Mouse (Mus musculus) intestine, postnatal 0 days (tissue): ENCODE data around the gene Ahnak. TPM values are rescaled to one million over a fixed set of nuclear protein-coding genes. Genes with fewer than 3 reads are reported as not detected.

ENCODE experiments used
- ATAC-seq: fragments of 200-750 bp; cut with Nextera tagmentation; 2 replicates; pipeline ENCODE4 v1.8.0; 2017; ENCODE audit warnings: mild to moderate bottlenecking, moderate TSS enrichment, moderate library complexity
- H3K27ac ChIP-seq: fragments of 300-500 bp; sonication (generic); 2 replicates; pipeline ENCODE4 v1.5.1; 2014; ENCODE audit warnings: mild to moderate bottlenecking, low read depth, low read length, moderate library complexity
- H3K27me3 ChIP-seq: fragments of 300-500 bp; sonication (generic); replicated peaks from 2 replicates; pipeline ENCODE4 v1.6.1; 2014; ENCODE audit warnings: low read length, mixed read lengths; ENCODE audit not compliant: control insufficient read depth, insufficient read depth
- H3K36me3 ChIP-seq: fragments of 300-500 bp; sonication (generic); 2 replicates; pipeline ENCODE4 v1.6.1; 2014; ENCODE audit warnings: mild to moderate bottlenecking, moderate library complexity; ENCODE audit not compliant: control insufficient read depth, insufficient read depth
- H3K4me1 ChIP-seq: fragments of 300-500 bp; sonication (generic); replicated peaks from 2 replicates; pipeline ENCODE4 v1.6.1; 2014; ENCODE audit warnings: antibody characterized with exemption, low read length, mixed read lengths; ENCODE audit not compliant: control insufficient read depth, insufficient read depth
- H3K4me2 ChIP-seq: fragments of 300-500 bp; sonication (generic); replicated peaks from 2 replicates; pipeline ENCODE4 v1.6.1; 2014; ENCODE audit warnings: low read depth, mild to moderate bottlenecking, moderate library complexity
- H3K4me3 ChIP-seq: fragments of 300-500 bp; sonication (generic); 2 replicates; pipeline ENCODE4 v1.5.1; 2014; ENCODE audit warnings: low read depth, low read length
- H3K9ac ChIP-seq: fragments of 300-500 bp; sonication (generic); 2 replicates; pipeline ENCODE4 v1.6.1; 2014; ENCODE audit warnings: mild to moderate bottlenecking, low read depth, low read length
- H3K9me3 ChIP-seq: fragments of 300-500 bp; sonication (generic); 2 replicates; pipeline ENCODE4 v1.6.1; 2016; ENCODE audit warnings: mixed run types; ENCODE audit not compliant: control insufficient read depth
- CTCF ChIP-seq: sonication (generic); IDR thresholded peaks from 2 replicates; pipeline ENCODE4 v1.5.1; 2016; ENCODE audit warnings: low read depth, mild to moderate bottlenecking, control low read depth, antibody characterized with exemption, moderate library complexity
- WGBS: fragments of 180-500 bp; shearing (Covaris S2); extraction: QIAGEN DNeasy Blood & Tissue Kit; methylation state at CpG from one replicate; pipeline ENCODE4 v1.1.7; 2014; 5-methylcytosine and 5-hydroxymethylcytosine counted together
- polyA plus RNA-seq: library from polyadenylated mRNA; unstranded; fragments of >200 nt; fragmentation: Nextera tagmentation; extraction: Ambion mirVana; gene quantifications from 2 replicates; pipeline ENCODE4 v1.2.1, GENCODE M21; 2015

Ahnak gene
- polyA plus RNA-seq, 1 experiment from 2014 or later = 26.2 TPM

DNA sequence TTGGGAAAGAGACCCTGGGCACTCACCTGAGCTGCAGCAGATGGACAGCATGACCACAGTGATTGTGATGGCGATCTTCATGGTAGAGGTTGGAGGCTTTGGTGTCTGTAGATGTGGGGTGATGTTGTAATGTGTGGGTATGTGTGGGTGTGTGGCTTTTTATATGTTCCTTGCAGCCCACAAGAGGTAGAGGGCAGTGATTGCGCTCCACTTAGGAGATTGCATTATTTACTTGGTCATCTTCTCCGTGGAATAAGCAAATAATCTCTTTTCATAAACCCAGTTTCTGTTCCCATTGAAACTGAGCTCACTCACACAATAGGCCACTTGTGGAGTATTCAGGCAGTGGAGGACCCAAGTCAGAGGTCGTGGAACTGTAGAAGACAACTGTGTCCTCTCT is 98.7 kb downstream of the Ahnak start, which contains the start of gene Scgb1a1:
Gene Scgb1a1 (minus strand): TSS at position 138 of the 400 bp plus-strand sequence.
- no peak within 1 kb of the TSS for H3K4me2 ChIP-seq
- no peak within 1 kb of the TSS for H3K9ac ChIP-seq
- no peaks in the 10 kb centered on the region for H3K4me1 ChIP-seq
- no peaks in the 10 kb centered on the region for H3K9me3 ChIP-seq
- no peak for TF ChIP-seq CTCF
- no peak within 1 kb of the TSS for H3K27ac ChIP-seq
- H3K36me3 ChIP-seq = no peaks in the 10 kb centered on the region
- no peak for ATAC-seq
- H3K27me3 ChIP-seq = no peaks in the 10 kb centered on the region
- WGBS = 70% methylated on average over 4 of the region's 4 CpGs
- H3K4me3 ChIP-seq = no peak within 1 kb of the TSS

GRCm38 (mm10) chr19:9090191-9090590 is 101.1 kb downstream of the Ahnak start:
- 60% methylated on average over 4 of the region's 4 CpGs for WGBS
- no peak for ATAC-seq
- H3K27ac ChIP-seq = no peak overlapping the region

DNA sequence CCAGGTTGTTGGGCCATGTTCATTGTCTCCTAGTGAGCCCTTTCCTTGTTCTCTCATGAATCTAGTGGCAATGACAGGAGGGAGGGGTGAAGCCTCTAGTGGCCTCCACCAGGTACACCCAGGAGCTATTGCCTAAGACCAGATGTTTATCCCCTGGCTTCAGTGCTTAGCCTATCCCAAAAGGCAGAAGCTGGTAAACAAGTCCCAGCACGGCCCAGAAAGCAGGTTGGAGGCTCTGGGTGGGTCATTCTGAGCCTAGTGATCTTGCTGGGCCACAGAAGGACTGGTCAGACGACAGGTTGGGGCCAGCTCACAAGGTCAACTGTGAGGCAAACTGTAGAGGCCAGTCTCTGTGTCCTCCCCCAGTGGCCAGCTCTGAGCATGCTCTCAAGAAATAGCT is 101.6 kb downstream of the Ahnak start:
- Histone ChIP-seq H3K9ac (no peak overlapping the region), H3K4me3 (no peak overlapping the region), H3K9me3 (no peaks in the 10 kb centered on the region), H3K27me3 (no peaks in the 10 kb centered on the region), H3K36me3 (no peaks in the 10 kb centered on the region), H3K4me2 (no peak overlapping the region), H3K27ac (no peak overlapping the region), H3K4me1 (no peaks in the 10 kb centered on the region)
- no peak for TF ChIP-seq CTCF
- 44% methylated on average over 2 of the region's 2 CpGs for WGBS
- no peak for ATAC-seq

More at GRCm38 (mm10) chr19:9090191-9090590, 101.1 kb downstream of the Ahnak start:
- H3K9me3 ChIP-seq = no peaks in the 10 kb centered on the region
- no peak overlapping the region for H3K9ac ChIP-seq
- no peak overlapping the region for H3K4me2 ChIP-seq
- H3K36me3 ChIP-seq = no peaks in the 10 kb centered on the region
- H3K4me1 ChIP-seq = no peaks in the 10 kb centered on the region
- no peak for TF ChIP-seq CTCF
- no peak overlapping the region for H3K4me3 ChIP-seq
- no peaks in the 10 kb centered on the region for H3K27me3 ChIP-seq

DNA sequence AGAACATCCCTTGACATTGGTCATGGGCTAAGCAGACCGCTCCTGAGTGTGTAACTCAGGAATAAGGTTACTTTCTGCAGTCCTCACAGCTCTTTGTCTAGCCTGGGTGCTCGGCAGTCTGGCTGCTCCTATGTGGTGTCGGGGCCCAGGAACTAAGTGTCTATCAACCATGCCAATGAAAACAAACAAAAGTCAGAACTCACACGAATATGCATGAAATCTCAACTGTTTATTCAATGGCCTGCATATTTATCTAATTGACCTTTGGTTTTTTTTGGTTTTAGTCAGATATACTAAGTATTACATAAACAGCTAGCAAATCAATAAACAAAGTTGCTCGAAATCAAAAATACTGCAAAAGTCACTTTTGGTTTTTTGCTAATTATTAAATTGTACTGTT is 106.0 kb downstream of the Ahnak start:
- no peak for TF ChIP-seq CTCF
- Histone ChIP-seq H3K27ac (no peak overlapping the region), H3K4me3 (no peak overlapping the region), H3K36me3 (no peaks in the 10 kb centered on the region), H3K27me3 (no peaks in the 10 kb centered on the region), H3K4me2 (no peak overlapping the region), H3K9me3 (no peaks in the 10 kb centered on the region), H3K4me1 (no peaks in the 10 kb centered on the region), H3K9ac (no peak overlapping the region)
- WGBS = 67% methylated on average over 5 of the region's 5 CpGs
- ATAC-seq = no peak

DNA sequence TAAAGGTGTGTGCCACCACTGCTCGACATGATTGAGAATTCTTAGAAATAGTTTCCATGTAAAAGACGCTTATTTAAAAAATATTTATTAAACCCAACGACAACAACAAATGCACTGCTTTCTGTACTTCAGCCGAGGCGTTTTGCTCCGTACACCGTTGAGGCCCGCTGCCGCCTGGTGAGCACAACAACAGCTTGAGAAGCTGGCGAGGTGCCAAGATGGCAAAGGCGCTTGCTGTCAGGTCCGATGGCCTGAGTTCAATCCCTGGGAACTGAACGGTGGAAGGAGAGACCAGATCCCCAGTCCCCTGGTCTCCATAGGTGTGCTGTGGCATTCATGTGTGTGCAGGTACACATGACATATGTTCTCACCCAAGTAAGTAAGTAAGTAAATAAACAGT is 108.4 kb downstream of the Ahnak start:
- WGBS = 75% methylated on average over 13 of the region's 13 CpGs
- TF ChIP-seq CTCF = no peak
- no peak for ATAC-seq
- Histone ChIP-seq H3K9ac (no peak overlapping the region), H3K4me1 (no peaks in the 10 kb centered on the region), H3K9me3 (no peaks in the 10 kb centered on the region), H3K27ac (no peak overlapping the region), H3K4me2 (no peak overlapping the region), H3K4me3 (no peak overlapping the region), H3K36me3 (no peaks in the 10 kb centered on the region), H3K27me3 (no peaks in the 10 kb centered on the region)

- no peak overlapping the region for H3K9ac ChIP-seq
- WGBS = 83% methylated on average over 8 of the region's 8 CpGs
- no peaks in the 10 kb centered on the region for H3K36me3 ChIP-seq
- H3K4me3 ChIP-seq = no peak overlapping the region
- H3K4me1 ChIP-seq = no peaks in the 10 kb centered on the region
- no peak for ATAC-seq
- H3K27me3 ChIP-seq = no peaks in the 10 kb centered on the region
- no peak for TF ChIP-seq CTCF
- H3K4me2 ChIP-seq = no peak overlapping the region
- H3K9me3 ChIP-seq = no peaks in the 10 kb centered on the region
- no peak overlapping the region for H3K27ac ChIP-seq
Observed at GRCm38 (mm10) chr19:9099751-9100150, 110.7 kb downstream of the Ahnak start.
